Mouse (Mus musculus) MEL (cell line): Measurements from ENCODE around the gene Shpk. TPM values are rescaled to one million over a fixed set of nuclear protein-coding genes. Genes with fewer than 3 reads are reported as not detected.

Experiments used
- DNase-seq: peaks from one replicate; pipeline ENCODE4 v3.0.0; 2011; ENCODE audit warnings: low read depth, low spot score
- H3K27ac ChIP-seq: 2 replicates; pipeline ENCODE4 v1.5.1; 2012; ENCODE audit warnings: low read depth, mild to moderate bottlenecking, control low read depth, low read length, moderate library complexity; ENCODE audit not compliant: control insufficient read depth
- H3K27me3 ChIP-seq, 2 experiments: fragments of 150-350 bp in 1 of 2; sonication (generic) in 1 of 2; 2 replicates each; pipeline ENCODE4 v1.6.1; 2012; ENCODE audit warnings: low read length in 2 of 2, mild to moderate bottlenecking in 2 of 2, improper control_type of control experiment in 1 of 2, moderate library complexity in 1 of 2; ENCODE audit not compliant: insufficient read depth in 2 of 2, control insufficient read depth in 1 of 2
- H3K36me3 ChIP-seq, 2 experiments: 2 replicates each; pipeline ENCODE4 v1.6.1; 2012 to 2014; ENCODE audit warnings: low read length in 2 of 2, improper control_type of control experiment in 1 of 2, inconsistent platforms in 1 of 2, mild to moderate bottlenecking in 1 of 2; ENCODE audit not compliant: insufficient read depth in 2 of 2, control insufficient read depth in 1 of 2
- H3K4me1 ChIP-seq, 2 experiments: fragments of 150-350 bp in 1 of 2; sonication (generic) in 1 of 2; 2 replicates each; pipeline ENCODE4 v1.6.1; 2012; ENCODE audit warnings: low read length in 2 of 2, improper control_type of control experiment in 1 of 2, mild to moderate bottlenecking in 1 of 2; ENCODE audit not compliant: insufficient read depth in 2 of 2, control insufficient read depth in 1 of 2
- H3K4me3 ChIP-seq, 2 experiments: fragments of 150-350 bp in 1 of 2; sonication (generic) in 1 of 2; 2 replicates each; pipeline ENCODE4 v1.5.1; 2012; ENCODE audit warnings: low read depth in 2 of 2, low read length in 2 of 2, mild to moderate bottlenecking in 2 of 2, moderate library complexity in 2 of 2, control low read depth in 1 of 2, improper control_type of control experiment in 1 of 2; ENCODE audit not compliant: control insufficient read depth in 1 of 2, insufficient read depth in 1 of 2
- H3K79me2 ChIP-seq: 2 replicates; pipeline ENCODE4 v1.6.1; 2012; ENCODE audit warnings: mild to moderate bottlenecking, low read length, moderate library complexity; ENCODE audit not compliant: control insufficient read depth, poor library complexity, insufficient read depth
- H3K9ac ChIP-seq: 2 replicates; pipeline ENCODE4 v1.6.1; 2012; ENCODE audit warnings: low read depth, mild to moderate bottlenecking, control low read depth, low read length, moderate library complexity; ENCODE audit not compliant: control insufficient read depth, poor library complexity, severe bottlenecking
- H3K9me3 ChIP-seq: fragments of 150-350 bp; sonication (generic); replicated peaks from 2 replicates; pipeline ENCODE4 v1.6.1; 2012; ENCODE audit warnings: mild to moderate bottlenecking, low read length, improper control_type of control experiment, moderate library complexity; ENCODE audit not compliant: insufficient read depth
- BHLHE40 ChIP-seq: IDR thresholded peaks from 2 replicates; pipeline ENCODE4 v1.6.1; 2012; ENCODE audit warnings: low read depth, mild to moderate bottlenecking, inconsistent platforms, low read length, improper control_type of control experiment, borderline replicate concordance
- CHD1 ChIP-seq: IDR thresholded peaks from 2 replicates; pipeline ENCODE4 v1.6.1; 2012; ENCODE audit warnings: low read depth, mild to moderate bottlenecking, inconsistent platforms, low read length, improper control_type of control experiment
- CHD2 ChIP-seq: IDR thresholded peaks from 2 replicates; pipeline ENCODE4 v1.6.1; 2011; ENCODE audit warnings: low read length, improper control_type of control experiment
- CTCF ChIP-seq, 3 experiments: IDR thresholded peaks in 2 of 3; conservative IDR thresholded peaks in 1 of 3; 2 replicates each; pipeline ENCODE4 v1.5.1; 2011 to 2012; ENCODE audit warnings: low read length in 3 of 3, low read depth in 2 of 3, mild to moderate bottlenecking in 2 of 3, improper control_type of control experiment in 1 of 3, inconsistent platforms in 1 of 3, mixed read lengths in 1 of 3, moderate library complexity in 1 of 3; ENCODE audit not compliant: control insufficient read depth in 1 of 3, insufficient read depth in 1 of 3, poor library complexity in 1 of 3, severe bottlenecking in 1 of 3
- E2F4 ChIP-seq: IDR thresholded peaks from 2 replicates; pipeline ENCODE4 v1.6.1; 2011; ENCODE audit warnings: low read depth, low read length, improper control_type of control experiment, borderline replicate concordance
- ELF1 ChIP-seq: IDR thresholded peaks from 2 replicates; pipeline ENCODE4 v1.6.1; 2014; ENCODE audit warnings: low read depth, mild to moderate bottlenecking, inconsistent platforms, low read length, improper control_type of control experiment, moderate library complexity
- EP300 ChIP-seq, 2 experiments: IDR thresholded peaks; 2 replicates each; pipeline ENCODE4 v1.6.1; 2011; ENCODE audit warnings: improper control_type of control experiment in 2 of 2, low read length in 2 of 2, low read depth in 1 of 2, mild to moderate bottlenecking in 1 of 2
- ETS1 ChIP-seq: IDR thresholded peaks from 2 replicates; pipeline ENCODE4 v1.6.1; 2012; ENCODE audit warnings: low read depth, mild to moderate bottlenecking, inconsistent platforms, low read length, improper control_type of control experiment, moderate library complexity
- GATA1 ChIP-seq: IDR thresholded peaks from 2 replicates; pipeline ENCODE4 v1.6.1; 2011; ENCODE audit warnings: low read depth, low read length, improper control_type of control experiment
- HCFC1 ChIP-seq: IDR thresholded peaks from 2 replicates; pipeline ENCODE4 v1.6.1; 2012; ENCODE audit warnings: low read depth, mild to moderate bottlenecking, inconsistent platforms, low read length, improper control_type of control experiment, moderate library complexity
- JUND ChIP-seq: IDR thresholded peaks from 2 replicates; pipeline ENCODE4 v1.6.1; 2011; ENCODE audit warnings: low read depth, mild to moderate bottlenecking, improper control_type of control experiment, low read length
- MAFK ChIP-seq: IDR thresholded peaks from 2 replicates; pipeline ENCODE4 v1.6.1; 2011; ENCODE audit warnings: low read depth, mild to moderate bottlenecking, low read length, improper control_type of control experiment, borderline replicate concordance
- MAX ChIP-seq: IDR thresholded peaks from 2 replicates; pipeline ENCODE4 v1.6.1; 2011; ENCODE audit warnings: low read length, improper control_type of control experiment
- MAZ ChIP-seq: IDR thresholded peaks from 2 replicates; pipeline ENCODE4 v1.6.1; 2012; ENCODE audit warnings: low read depth, mild to moderate bottlenecking, inconsistent platforms, low read length, improper control_type of control experiment
- MEF2A ChIP-seq: IDR thresholded peaks from 2 replicates; pipeline ENCODE4 v1.6.1; 2014; ENCODE audit warnings: low read depth, mild to moderate bottlenecking, inconsistent platforms, low read length, improper control_type of control experiment; ENCODE audit not compliant: poor library complexity, insufficient replicate concordance, severe bottlenecking; ENCODE audit errors: extremely low read depth
- MXI1 ChIP-seq: IDR thresholded peaks from 2 replicates; pipeline ENCODE4 v1.6.1; 2011; ENCODE audit warnings: mild to moderate bottlenecking, low read depth, low read length, improper control_type of control experiment
- MYB ChIP-seq: IDR thresholded peaks from 2 replicates; pipeline ENCODE4 v1.6.1; 2011; ENCODE audit warnings: mild to moderate bottlenecking, low read depth, low read length, improper control_type of control experiment
- NELFE ChIP-seq: IDR thresholded peaks from 2 replicates; pipeline ENCODE4 v1.6.1; 2011; ENCODE audit warnings: low read depth, low read length, improper control_type of control experiment
- NRF1 ChIP-seq: IDR thresholded peaks from 2 replicates; pipeline ENCODE4 v1.6.1; 2014; ENCODE audit warnings: low read depth, mild to moderate bottlenecking, inconsistent platforms, low read length, improper control_type of control experiment, moderate library complexity; ENCODE audit not compliant: poor library complexity, insufficient read depth, severe bottlenecking
- POLR2A ChIP-seq, 2 experiments: IDR thresholded peaks; 2 replicates each; pipeline ENCODE4 v1.6.1; 2011 to 2012; ENCODE audit warnings: low read length in 2 of 2, mild to moderate bottlenecking in 2 of 2, control low read depth in 1 of 2, improper control_type of control experiment in 1 of 2, low read depth in 1 of 2, moderate library complexity in 1 of 2; ENCODE audit not compliant: control insufficient read depth in 1 of 2, insufficient read depth in 1 of 2, poor library complexity in 1 of 2
- POLR2AphosphoS2 ChIP-seq: IDR thresholded peaks from 2 replicates; pipeline ENCODE4 v1.6.1; 2011; ENCODE audit warnings: low read length, improper control_type of control experiment
- RAD21 ChIP-seq: IDR thresholded peaks from 2 replicates; pipeline ENCODE4 v1.6.1; 2011; ENCODE audit warnings: mild to moderate bottlenecking, low read depth, low read length, improper control_type of control experiment
- RCOR1 ChIP-seq: IDR thresholded peaks from 2 replicates; pipeline ENCODE4 v1.6.1; 2012; ENCODE audit warnings: low read depth, mild to moderate bottlenecking, inconsistent platforms, low read length, improper control_type of control experiment
- SMC3 ChIP-seq: IDR thresholded peaks from 2 replicates; pipeline ENCODE4 v1.6.1; 2011; ENCODE audit warnings: low read depth, low read length, improper control_type of control experiment
- TAL1 ChIP-seq: IDR thresholded peaks from 2 replicates; pipeline ENCODE4 v1.6.1; 2012; ENCODE audit warnings: mild to moderate bottlenecking, inconsistent platforms, low read length, moderate library complexity, mixed read lengths
- TBP ChIP-seq: IDR thresholded peaks from 2 replicates; pipeline ENCODE4 v1.8.0; 2011; ENCODE audit warnings: low read depth, low read length, improper control_type of control experiment
- TCF12 ChIP-seq: IDR thresholded peaks from 2 replicates; pipeline ENCODE4 v1.6.1; 2014; ENCODE audit warnings: low read depth, mild to moderate bottlenecking, inconsistent platforms, low read length, improper control_type of control experiment, moderate library complexity
- UBTF ChIP-seq: IDR thresholded peaks from 2 replicates; pipeline ENCODE4 v1.6.1; 2012; ENCODE audit warnings: low read depth, mild to moderate bottlenecking, inconsistent platforms, low read length, improper control_type of control experiment, moderate library complexity, borderline replicate concordance; ENCODE audit not compliant: insufficient read depth
- USF1 ChIP-seq: IDR thresholded peaks from 2 replicates; pipeline ENCODE4 v1.6.1; 2014; ENCODE audit warnings: low read depth, mild to moderate bottlenecking, inconsistent platforms, low read length, improper control_type of control experiment, moderate library complexity
- USF2 ChIP-seq, 2 experiments: IDR thresholded peaks; 2 replicates each; pipeline ENCODE4 v1.6.1; 2011 to 2012; ENCODE audit warnings: improper control_type of control experiment in 2 of 2, low read length in 2 of 2, borderline replicate concordance in 1 of 2, inconsistent platforms in 1 of 2, low read depth in 1 of 2, mild to moderate bottlenecking in 1 of 2; ENCODE audit not compliant: insufficient read depth in 1 of 2
- ZC3H11A ChIP-seq: IDR thresholded peaks from 2 replicates; pipeline ENCODE4 v1.6.1; 2012; ENCODE audit warnings: low read depth, mild to moderate bottlenecking, inconsistent platforms, low read length, improper control_type of control experiment
- ZKSCAN1 ChIP-seq: IDR thresholded peaks from 2 replicates; pipeline ENCODE4 v1.6.1; 2012; ENCODE audit warnings: low read depth, mild to moderate bottlenecking, inconsistent platforms, low read length, improper control_type of control experiment, moderate library complexity
- ZMIZ1 ChIP-seq: IDR thresholded peaks from 2 replicates; pipeline ENCODE4 v1.6.1; 2012; ENCODE audit warnings: low read depth, mild to moderate bottlenecking, inconsistent platforms, low read length, improper control_type of control experiment, moderate library complexity
- ZNF384 ChIP-seq: IDR thresholded peaks from 2 replicates; pipeline ENCODE4 v1.6.1; 2012; ENCODE audit warnings: low read depth, mild to moderate bottlenecking, inconsistent platforms, low read length, improper control_type of control experiment
- polyA plus RNA-seq, 2 experiments: library from polyadenylated mRNA; stranded (reverse) in 1 of 2; unstranded in 1 of 2; fragments of >175 nt in 1 of 2; fragments of >200 nt in 1 of 2; gene quantifications; 2 replicates each; pipeline versions ENCODE4 v1.2.1 to v1.2.4; 2012; ENCODE audit warnings: low replicate concordance in 2 of 2, low read depth in 1 of 2; ENCODE audit not compliant: insufficient read length in 2 of 2, insufficient read depth in 1 of 2, missing spikeins in 1 of 2
- total RNA-seq: library from RNA; depleted of rRNA; stranded (reverse); fragments of 300-350 nt; gene quantifications from 2 replicates; pipeline ENCODE4 v1.2.3, GENCODE M21; 2012

The Shpk gene
- total and polyA plus RNA-seq, 3 experiments: 1.4 to 1.6 TPM; not detected in 1

- Histone ChIP-seq H3K4me3 (no peak overlapping the region), H3K27ac (no peak overlapping the region), H3K36me3 (no peaks in the 10 kb centered on the region), H3K9me3 (no peaks in the 10 kb centered on the region), H3K79me2 (no peaks in the 10 kb centered on the region), H3K4me1 (no peaks in the 10 kb centered on the region), H3K9ac (no peak overlapping the region), H3K27me3 (no peaks in the 10 kb centered on the region)
- peak; percentile 54 for DNase-seq
- TF ChIP-seq TCF12 (no peak), TBP (no peak), CHD1 (no peak), GATA1 (peak; percentile 38; the same call in 1 of the 2 replicates), JUND (no peak), E2F4 (no peak), USF2 (IDR thresholded peaks at IDR 0.05; ENCODE audit: borderline replicate concordance in 1 of 2, insufficient read depth in 1 of 2, low read depth in 1 of 2, low read length in 2 of 2) (no peak), HCFC1 (no peak), UBTF (no peak), MAFK (no peak), RCOR1 (no peak), MEF2A (no peak), ZMIZ1 (no peak), MXI1 (no peak), MYB (no peak), ZKSCAN1 (no peak), ELF1 (no peak), MAX (no peak), USF1 (no peak), NELFE (no peak), CTCF (IDR thresholded peaks at IDR 0.05 in 2 of 3, conservative IDR thresholded peaks at IDR 0.05 in 1 of 3; ENCODE audit: control insufficient read depth in 1 of 3, insufficient read depth in 1 of 3, low read depth in 2 of 3, low read length in 3 of 3, poor library complexity in 1 of 3, severe bottlenecking in 1 of 3) (peak; percentile 45 to 52 (median 48)), TAL1 (no peak), MAZ (no peak), POLR2A (IDR thresholded peaks at IDR 0.05; ENCODE audit: control insufficient read depth in 1 of 2, insufficient read depth in 1 of 2, low read depth in 1 of 2, low read length in 2 of 2, poor library complexity in 1 of 2) (no peak), ZNF384 (no peak), BHLHE40 (no peak), POLR2AphosphoS2 (no peak), ZC3H11A (0 out of 2 replicates have a peak, but pooled peaks have one; percentile 20), ETS1 (no peak), SMC3 (peak; percentile 58), CHD2 (no peak), NRF1 (no peak), EP300 (IDR thresholded peaks at IDR 0.05; ENCODE audit: low read depth in 1 of 2, low read length in 2 of 2) (no peak), RAD21 (peak; percentile 39)
Observed at GRCm38 (mm10) chr11:73207621-73208020, 8.4 kb downstream of the Shpk start.
